Mouse (Mus musculus): ENCODE data around the gene Ccdc40.

DNA sequence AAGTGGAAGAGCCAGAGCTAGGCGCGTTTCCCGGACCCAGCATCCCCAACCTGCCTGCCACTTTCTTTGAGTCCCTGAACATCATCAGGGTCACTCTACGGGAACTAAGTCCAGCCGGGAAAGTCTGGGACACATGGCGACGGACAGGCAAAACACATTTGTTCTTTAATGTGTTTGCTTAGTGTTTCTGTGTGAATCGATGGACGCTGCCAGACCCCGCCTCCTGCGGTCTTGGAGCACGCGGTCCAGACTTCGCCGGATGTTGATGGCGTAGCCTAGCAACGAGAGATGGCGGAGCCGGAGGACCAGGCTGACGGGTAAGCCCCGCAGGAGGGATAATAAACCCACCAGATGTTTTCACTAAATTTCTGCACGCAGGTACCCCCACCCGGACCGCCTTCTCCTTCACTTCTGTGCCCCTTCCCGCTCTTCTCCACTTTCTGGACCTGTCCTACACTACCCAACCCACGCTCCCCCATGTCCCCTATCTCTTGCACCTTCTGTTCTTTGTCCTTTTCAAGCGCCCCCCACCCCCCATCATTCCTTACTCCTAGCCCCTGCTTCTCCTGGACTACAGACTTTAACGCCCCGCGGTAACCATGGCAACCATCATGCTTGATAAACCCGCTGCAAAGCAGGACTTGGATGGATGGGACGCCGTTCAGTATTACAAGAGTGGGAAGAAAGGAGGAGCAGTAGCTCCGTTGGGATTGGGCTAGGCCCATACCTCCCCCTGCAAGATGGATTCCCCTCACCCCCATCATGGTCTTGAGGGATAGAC, 664 bp downstream of the Ccdc40 start:
- no peak for TF ChIP-seq CTCF (IDR thresholded peaks at IDR 0.05; ENCODE audit: extremely low read depth, insufficient read depth, insufficient read length, insufficient replicate concordance)
- no peak for TF ChIP-seq POLR2A (IDR thresholded peaks at IDR 0.05; ENCODE audit: low read depth, low read length)
